Mouse (Mus musculus): Measurements from ENCODE around the gene Sppl3. TPM values are rescaled to one million over a fixed set of nuclear protein-coding genes. Genes with fewer than 3 reads are reported as not detected.
"Not testable (repeated sequence)": the region's sequence is repeated elsewhere in the genome, so short reads cannot be mapped to it uniquely, and the experiment has no call there.

Sppl3 gene
- total and polyA plus RNA-seq, 3 experiments: 14.3 to 29.2 (median 14.9) TPM

- Histone ChIP-seq H3K36me3 (replicated peaks in 1 of 2; ENCODE audit: control insufficient read depth in 1 of 2, insufficient read depth in 1 of 2, low read length in 1 of 2) (peaks cover 7 to 50% of the 10 kb centered on the region in 2 experiments), H3K27me3 (replicated peaks) (no peaks in the 10 kb centered on the region), H3K27ac (ENCODE audit: insufficient read depth, low read depth) (no peak overlapping the region), H3K9ac (ENCODE audit: insufficient read depth, low read depth) (no peak overlapping the region), H3K79me2 (replicated peaks; ENCODE audit: control insufficient read depth, extremely low read depth, insufficient read depth, poor library complexity, severe bottlenecking) (peaks cover 4% of the 10 kb centered on the region; the same call in 1 of the 2 replicates), H3K9me3 (replicated peaks; ENCODE audit: low read length) (no peaks in the 10 kb centered on the region), H3K4me2 (ENCODE audit: insufficient read depth, low read depth, poor library complexity, severe bottlenecking) (no peak overlapping the region), H3K4me3 (replicated peaks in 1 of 3; ENCODE audit: low read depth in 2 of 3, low read length in 2 of 3, poor library complexity in 1 of 3) (no peak overlapping the region), H3K4me1 (ENCODE audit: control insufficient read depth in 1 of 2, insufficient read depth in 2 of 2) (peaks cover 4 to 47% of the 10 kb centered on the region in 2 experiments; a peak in 3 of 4 replicates)
- no peak for DNase-seq (ENCODE audit: extremely low read depth)
- in situ Hi-C loops (cut with MboI; ENCODE audit: low pct_ligation_motif_present, low pct_unique_long_range_greater_than_20kb, low sequenced_read_pairs): no loop called here
- dilution Hi-C loops (cut with MboI; ENCODE audit: extremely low pct_ligation_motif_present, extremely low pct_unique_long_range_greater_than_20kb, low sequenced_read_pairs): no loop called here
- TF ChIP-seq ZMIZ1 (IDR thresholded peaks at IDR 0.05; ENCODE audit: low read depth, low read length): no peak
- TF ChIP-seq E2F4 (IDR thresholded peaks at IDR 0.05; ENCODE audit: insufficient replicate concordance, low read depth, low read length): no peak
- no peak for TF ChIP-seq MEF2A (IDR thresholded peaks at IDR 0.05; ENCODE audit: borderline replicate concordance, low read depth, low read length)
- no peak for TF ChIP-seq ELF1 (IDR thresholded peaks at IDR 0.05; ENCODE audit: low read depth, low read length)
- no peak for TF ChIP-seq MYC (IDR thresholded peaks at IDR 0.05; ENCODE audit: low read depth, low read length)
- TF ChIP-seq ETS1 (conservative IDR thresholded peaks at IDR 0.05; ENCODE audit: low read depth, low read length): no peak
- no peak for TF ChIP-seq NELFE (IDR thresholded peaks at IDR 0.05; ENCODE audit: low read depth, low read length)
These were observed 60.4 kb downstream of the Sppl3 start for GRCm38 (mm10) chr5:115071096-115071901.

GRCm38 (mm10) chr5:115072143-115072542 is 61.2 kb downstream of the Sppl3 start:
- H3K4me3 ChIP-seq (replicated peaks in 1 of 3; ENCODE audit: low read depth in 2 of 3, low read length in 2 of 3, poor library complexity in 1 of 3): no peak overlapping the region
- H3K4me1 ChIP-seq (ENCODE audit: control insufficient read depth in 1 of 2, insufficient read depth in 2 of 2): peaks cover 4 to 47% of the 10 kb centered on the region in 2 experiments; a peak in 3 of 4 replicates
- H3K36me3 ChIP-seq (replicated peaks in 1 of 2; ENCODE audit: control insufficient read depth in 1 of 2, insufficient read depth in 1 of 2, low read length in 1 of 2): peaks cover 6 to 55% of the 10 kb centered on the region in 2 experiments
- in situ Hi-C loops (cut with MboI; ENCODE audit: low pct_ligation_motif_present, low pct_unique_long_range_greater_than_20kb, low sequenced_read_pairs): no loop called here
- no peak overlapping the region for H3K27ac ChIP-seq (ENCODE audit: insufficient read depth, low read depth)
- TF ChIP-seq POLR2AphosphoS2 (IDR thresholded peaks at IDR 0.05; ENCODE audit: low read depth, low read length): no peak
- TF ChIP-seq MYC (IDR thresholded peaks at IDR 0.05; ENCODE audit: low read depth, low read length): no peak
- TF ChIP-seq CTCF (conservative IDR thresholded peaks at IDR 0.05 in 1 of 2, IDR thresholded peaks at IDR 0.05 in 1 of 2; ENCODE audit: low read depth in 2 of 2, low read length in 2 of 2): no peak
- no peaks in the 10 kb centered on the region for H3K27me3 ChIP-seq (replicated peaks)
- no peaks in the 10 kb centered on the region for H3K9me3 ChIP-seq (replicated peaks; ENCODE audit: low read length)
- peaks cover 1% of the 10 kb centered on the region; the same call in 1 of the 2 replicates for H3K79me2 ChIP-seq (replicated peaks; ENCODE audit: control insufficient read depth, extremely low read depth, insufficient read depth, poor library complexity, severe bottlenecking)
- dilution Hi-C loops (cut with MboI; ENCODE audit: extremely low pct_ligation_motif_present, extremely low pct_unique_long_range_greater_than_20kb, low sequenced_read_pairs): no loop called here
- no peak overlapping the region for H3K9ac ChIP-seq (ENCODE audit: insufficient read depth, low read depth)
- no peak overlapping the region for H3K4me2 ChIP-seq (ENCODE audit: insufficient read depth, low read depth, poor library complexity, severe bottlenecking)
- no peak for DNase-seq (ENCODE audit: extremely low read depth)

GRCm38 (mm10) chr5:115073306-115073705 is 62.4 kb downstream of the Sppl3 start:
- H3K4me2 ChIP-seq (ENCODE audit: insufficient read depth, low read depth, poor library complexity, severe bottlenecking); H3K27ac ChIP-seq (ENCODE audit: insufficient read depth, low read depth); H3K27me3 ChIP-seq (replicated peaks); H3K9me3 ChIP-seq (replicated peaks; ENCODE audit: low read length); H3K4me3 ChIP-seq (replicated peaks in 1 of 3; ENCODE audit: low read depth in 2 of 3, low read length in 2 of 3, poor library complexity in 1 of 3); dilution Hi-C loops (cut with MboI; ENCODE audit: extremely low pct_ligation_motif_present, extremely low pct_unique_long_range_greater_than_20kb, low sequenced_read_pairs); in situ Hi-C loops (cut with MboI; ENCODE audit: low pct_ligation_motif_present, low pct_unique_long_range_greater_than_20kb, low sequenced_read_pairs); H3K79me2 ChIP-seq (replicated peaks; ENCODE audit: control insufficient read depth, extremely low read depth, insufficient read depth, poor library complexity, severe bottlenecking); H3K9ac ChIP-seq (ENCODE audit: insufficient read depth, low read depth); DNase-seq (ENCODE audit: extremely low read depth): not testable (repeated sequence)
- Histone ChIP-seq H3K4me1 (ENCODE audit: control insufficient read depth in 1 of 2, insufficient read depth in 2 of 2) (peaks cover 1 to 36% of the 10 kb centered on the region in 2 experiments; a peak in 3 of 4 replicates), H3K36me3 (replicated peaks in 1 of 2; ENCODE audit: control insufficient read depth in 1 of 2, insufficient read depth in 1 of 2, low read length in 1 of 2) (peaks cover 9 to 52% of the 10 kb centered on the region in 2 experiments)

Measured in CH12.LX (cell line).